Mouse (Mus musculus): ENCODE measurements around the gene Cutc.

- no peak for TF ChIP-seq GATA1 (IDR thresholded peaks at IDR 0.05; ENCODE audit: borderline replicate concordance, low read length)
- TF ChIP-seq FLI1 (IDR thresholded peaks at IDR 0.05; ENCODE audit: low read length): no peak
These were observed 48.6 kb upstream of the Cutc start for GRCm38 (mm10) chr19:43704211-43704610.

Data from megakaryocyte, embryonic 14.5 days (primary cell).